In the genomic region with DNA sequence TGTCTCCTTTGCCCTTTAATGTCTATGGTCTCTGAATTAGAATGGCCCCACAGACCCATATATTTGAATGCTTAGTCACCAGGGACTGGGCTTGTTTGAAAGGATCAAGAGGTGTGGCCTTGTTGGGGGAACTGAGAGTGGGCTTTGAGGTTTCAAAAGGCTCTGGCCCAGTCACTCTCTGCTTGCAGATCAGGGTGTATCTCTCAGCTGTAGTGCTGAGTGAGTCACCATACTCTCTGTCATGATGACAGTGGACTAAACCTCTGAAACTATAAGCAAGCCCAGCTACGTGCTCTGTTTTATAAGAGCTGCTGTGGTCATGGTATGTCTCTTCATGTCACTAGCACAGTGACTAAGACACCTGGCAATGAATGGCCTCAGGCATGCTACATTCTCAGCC, we compare ENCODE assay signal across 14 mouse cellular contexts.
"Had no signal": no experiment of that assay in that cellular context is flagged by ENCODE, and none has a peak within 500 bp of the region (broad histone marks: within the 10 kb centered on the region; RNA-seq: fewer than 3 reads in every experiment).

No protein-coding gene starts in this region.

- H3K4me2 ChIP-seq: kidney, embryonic 15.5 days; limb, embryonic 13.5 days; midbrain, embryonic 11.5 days; neural tube, embryonic 13.5 days had no signal

- DNase-seq: kidney, adult 18-20 months; kidney, postnatal 14 days; layer of hippocampus, adult 9-11 months; left cerebral cortex, postnatal 4 days; lung, adult 18-20 months; right cerebral cortex, postnatal 14 days; thymus, adult 2 months; thymus, postnatal 25 days had no signal

- H3K9me3 ChIP-seq: kidney, embryonic 15.5 days; limb, embryonic 13.5 days; neural tube, embryonic 13.5 days had no signal

- H3K27ac ChIP-seq: kidney, embryonic 15.5 days; limb, embryonic 13.5 days; liver, embryonic 14.5 days; neural tube, embryonic 13.5 days had no signal

- ATAC-seq: midbrain, embryonic 16.5 days had no signal

- H3K27me3 ChIP-seq: kidney, embryonic 15.5 days; limb, embryonic 13.5 days; neural tube, embryonic 13.5 days had no signal

- H3K9ac ChIP-seq: kidney, embryonic 15.5 days; limb, embryonic 13.5 days; liver, embryonic 14.5 days; neural tube, embryonic 13.5 days had no signal

- H3K36me3 ChIP-seq: kidney, embryonic 15.5 days; limb, embryonic 13.5 days; neural tube, embryonic 13.5 days had no signal

- H3K4me3 ChIP-seq: kidney, embryonic 15.5 days; limb, embryonic 13.5 days; neural tube, embryonic 13.5 days had no signal
